Mouse (Mus musculus) G1E (cell line): ENCODE data around the gene Rtel1. TPM values are rescaled to one million over a fixed set of nuclear protein-coding genes. Genes with fewer than 3 reads are reported as not detected.
"Not testable (repeated sequence)": the region's sequence is repeated elsewhere in the genome, so short reads cannot be mapped to it uniquely, and the experiment has no call there.

Experiments
- ATAC-seq: 2 replicates; pipeline ENCODE4 v1.8.0; 2016; ENCODE audit warnings: mild to moderate bottlenecking; ENCODE audit not compliant: insufficient number of reproducible peaks, poor library complexity, low FRiP score, severe bottlenecking; ENCODE audit errors: extremely low read depth
- DNase-seq: peaks from one replicate; pipeline ENCODE4 v3.0.0; 2012; ENCODE audit warnings: low spot score
- H3K27me3 ChIP-seq: 2 replicates; pipeline ENCODE4 v1.6.1; 2012; ENCODE audit warnings: mild to moderate bottlenecking, low read length, inconsistent platforms; ENCODE audit not compliant: insufficient read depth
- H3K36me3 ChIP-seq: replicated peaks from 2 replicates; pipeline ENCODE3; 2012; ENCODE audit warnings: mild to moderate bottlenecking, inconsistent platforms
- H3K4me1 ChIP-seq: 2 replicates; pipeline ENCODE4 v1.6.1; 2012; ENCODE audit warnings: low read depth, low read length, inconsistent platforms, mixed read lengths; ENCODE audit not compliant: insufficient read depth
- H3K4me3 ChIP-seq: 2 replicates; pipeline ENCODE4 v1.5.1; 2012; ENCODE audit warnings: low read depth, mild to moderate bottlenecking, inconsistent platforms, low read length, moderate library complexity, mixed read lengths
- H3K9me3 ChIP-seq: replicated peaks from 2 replicates; pipeline ENCODE4 v1.6.1; 2012; ENCODE audit warnings: inconsistent platforms
- CTCF ChIP-seq: IDR thresholded peaks from 2 replicates; pipeline ENCODE4 v1.5.1; 2012; ENCODE audit warnings: low read depth, low read length, inconsistent platforms, mixed read lengths
- GATA1 ChIP-seq: IDR thresholded peaks from 2 replicates; pipeline ENCODE4 v1.6.1; 2012; ENCODE audit warnings: borderline replicate concordance, low read length, inconsistent platforms, mixed read lengths
- GATA2 ChIP-seq: IDR thresholded peaks from 2 replicates; pipeline ENCODE4 v1.6.1; 2012; ENCODE audit warnings: low read depth, low read length, inconsistent platforms, borderline replicate concordance
- POLR2AphosphoS5 ChIP-seq: IDR thresholded peaks from 2 replicates; pipeline ENCODE4 v1.6.1; 2012; ENCODE audit warnings: low read depth, low read length, inconsistent platforms; ENCODE audit not compliant: insufficient replicate concordance
- TAL1 ChIP-seq: conservative IDR thresholded peaks from 2 replicates; pipeline ENCODE4 v1.6.1; 2012; ENCODE audit warnings: low read depth, low read length, inconsistent platforms, mixed read lengths
- polyA plus RNA-seq: library from polyadenylated mRNA; stranded (reverse); fragments of >175 nt; gene quantifications from 2 replicates; pipeline ENCODE4 v1.2.3, GENCODE M21; 2012
- total RNA-seq, 2 experiments: library from RNA; stranded (forward) in 1 of 2; stranded (reverse) in 1 of 2; fragments of 200-1000 nt in 1 of 2; fragments of >200 nt in 1 of 2; fragmentation: Nextera tagmentation in 1 of 2; gene quantifications; 2 replicates each; pipeline ENCODE4 v1.2.3; 2014 to 2017

Rtel1 gene
- total and polyA plus RNA-seq, 3 experiments, result 24.5 to 79.8 (median 59.2) TPM

GRCm38 (mm10) chr2:181279968-181280367 lies 39.6 kb upstream of the Rtel1 start:
- peaks cover 9% of the 10 kb centered on the region for H3K4me1 ChIP-seq
- H3K36me3 ChIP-seq, result peaks cover 87% of the 10 kb centered on the region
- TF ChIP-seq CTCF (no peak), GATA2 (no peak)
- no peak overlapping the region for H3K4me3 ChIP-seq
- no peaks in the 10 kb centered on the region for H3K27me3 ChIP-seq
- H3K9me3 ChIP-seq, result no peaks in the 10 kb centered on the region
- no peak for ATAC-seq
- DNase-seq, result no peak

GRCm38 (mm10) chr2:181286629-181287337 lies 32.8 kb upstream of the Rtel1 start:
- TF ChIP-seq POLR2AphosphoS5 (no peak), TAL1 (no peak), CTCF (no peak), GATA1 (no peak), GATA2 (no peak)
- no peak for DNase-seq
- Histone ChIP-seq H3K9me3 (no peaks in the 10 kb centered on the region), H3K36me3 (peaks cover 66% of the 10 kb centered on the region), H3K4me1 (peaks cover 31% of the 10 kb centered on the region), H3K4me3 (peak overlapping the region; percentile 79), H3K27me3 (no peaks in the 10 kb centered on the region)
- no peak for ATAC-seq

- peak; percentile 64 for ATAC-seq
- H3K36me3 ChIP-seq, result peaks cover 59% of the 10 kb centered on the region
These were observed 32.1 kb upstream of the Rtel1 start for GRCm38 (mm10) chr2:181287338-181287957.

GRCm38 (mm10) chr2:181287958-181288350 lies 31.6 kb upstream of the Rtel1 start, which contains the start of gene Gmeb2:
Gene Gmeb2 (minus strand): TSS chr2:181288035.
- H3K4me3 ChIP-seq, result peak within 1 kb of the TSS; percentile 79
- not testable (repeated sequence) for H3K27me3 ChIP-seq, H3K9me3 ChIP-seq
- ATAC-seq (peak; percentile 94), DNase-seq (peak; percentile 91)
- peaks cover 56% of the 10 kb centered on the region for H3K36me3 ChIP-seq
- peaks cover 31% of the 10 kb centered on the region for H3K4me1 ChIP-seq

More at GRCm38 (mm10) chr2:181287338-181287957, 32.1 kb upstream of the Rtel1 start:
- Histone ChIP-seq H3K4me3 (peak overlapping the region; percentile 79), H3K4me1 (peaks cover 31% of the 10 kb centered on the region), H3K27me3 (no peaks in the 10 kb centered on the region), H3K9me3 (no peaks in the 10 kb centered on the region)
- TF ChIP-seq TAL1 (no peak), POLR2AphosphoS5 (no peak), CTCF (no peak)
- peak; percentile 93 for DNase-seq

GRCm38 (mm10) chr2:181288691-181289090 lies 30.8 kb upstream of the Rtel1 start:
- Histone ChIP-seq H3K4me1 (peaks cover 25% of the 10 kb centered on the region), H3K9me3 (no peaks in the 10 kb centered on the region), H3K36me3 (peaks cover 51% of the 10 kb centered on the region), H3K27me3 (no peaks in the 10 kb centered on the region), H3K4me3 (peak overlapping the region; percentile 28; the same call in 1 of the 2 replicates)
- ATAC-seq (no peak), DNase-seq (no peak)
- TF ChIP-seq POLR2AphosphoS5 (no peak), CTCF (no peak), TAL1 (no peak), GATA2 (no peak), GATA1 (no peak)

- Histone ChIP-seq H3K4me3 (no peak overlapping the region), H3K36me3 (peaks cover 43% of the 10 kb centered on the region), H3K4me1 (peaks cover 24% of the 10 kb centered on the region), H3K27me3 (no peaks in the 10 kb centered on the region), H3K9me3 (no peaks in the 10 kb centered on the region)
- DNase-seq (no peak), ATAC-seq (no peak)
- TF ChIP-seq CTCF (no peak), POLR2AphosphoS5 (no peak), TAL1 (no peak), GATA1 (no peak), GATA2 (no peak)
These were observed 28.6 kb upstream of the Rtel1 start for GRCm38 (mm10) chr2:181290937-181291336.

GRCm38 (mm10) chr2:181302041-181302440 lies 17.5 kb upstream of the Rtel1 start:
- DNase-seq (peak; percentile 41), ATAC-seq (no peak)
- Histone ChIP-seq H3K4me1 (no peaks in the 10 kb centered on the region), H3K4me3 (no peak overlapping the region), H3K9me3 (peaks cover 4% of the 10 kb centered on the region; the same call in 1 of the 2 replicates), H3K27me3 (no peaks in the 10 kb centered on the region), H3K36me3 (peaks cover 54% of the 10 kb centered on the region)
- TF ChIP-seq TAL1 (no peak), POLR2AphosphoS5 (no peak), GATA2 (no peak)
